Mouse (Mus musculus) kidney, adult 18-20 months (tissue): ENCODE results near the gene Rab5if.
"Not testable (repeated sequence)": the region's sequence is repeated elsewhere in the genome, so short reads cannot be mapped to it uniquely, and the experiment has no call there.

Source experiments
- DNase-seq: peaks from one replicate; pipeline ENCODE4 v3.0.0; 2021

Rab5if gene

GRCm38 (mm10) chr2:156892821-156893220 is 29.9 kb downstream of the Rab5if start:
- DNase-seq = no peak

- DNase-seq = peak; percentile 29
Measured at GRCm38 (mm10) chr2:156894496-156895265, 31.8 kb downstream of the Rab5if start.

GRCm38 (mm10) chr2:156896384-156896914 is 33.5 kb downstream of the Rab5if start:
- DNase-seq = no peak

- DNase-seq = no peak
Measured at GRCm38 (mm10) chr2:156897034-156897433, 34.1 kb downstream of the Rab5if start.

- no peak for DNase-seq
Measured at GRCm38 (mm10) chr2:156898374-156898773, 35.4 kb downstream of the Rab5if start.

- DNase-seq = no peak
Measured at GRCm38 (mm10) chr2:156899184-156899583, 36.3 kb downstream of the Rab5if start.

- no peak for DNase-seq
Measured at GRCm38 (mm10) chr2:156901344-156901743, 38.4 kb downstream of the Rab5if start.

- no peak for DNase-seq
Measured at GRCm38 (mm10) chr2:156901883-156902282, 39.0 kb downstream of the Rab5if start.

- DNase-seq = not testable (repeated sequence)
Measured at GRCm38 (mm10) chr2:156902411-156902810, 39.5 kb downstream of the Rab5if start.

GRCm38 (mm10) chr2:156903367-156903766 is 40.4 kb downstream of the Rab5if start:
- no peak for DNase-seq

GRCm38 (mm10) chr2:156904976-156905717 is 42.2 kb downstream of the Rab5if start:
- DNase-seq = peak; percentile 76

GRCm38 (mm10) chr2:156905931-156906330 is 43.0 kb downstream of the Rab5if start:
- not testable (repeated sequence) for DNase-seq

GRCm38 (mm10) chr2:156913191-156913590 is 50.3 kb downstream of the Rab5if start:
- DNase-seq = no peak

GRCm38 (mm10) chr2:156915559-156915958 is 52.6 kb downstream of the Rab5if start:
- DNase-seq = no peak

GRCm38 (mm10) chr2:156916419-156917125 is 53.6 kb downstream of the Rab5if start:
- DNase-seq = no peak

GRCm38 (mm10) chr2:156918562-156918961 is 55.6 kb downstream of the Rab5if start:
- no peak for DNase-seq

- not testable (repeated sequence) for DNase-seq
Measured at GRCm38 (mm10) chr2:156919191-156919590, 56.3 kb downstream of the Rab5if start.

GRCm38 (mm10) chr2:156919796-156920195 is 56.9 kb downstream of the Rab5if start:
- DNase-seq = no peak

GRCm38 (mm10) chr2:156923057-156923456 is 60.1 kb downstream of the Rab5if start:
- DNase-seq = no peak
